Mouse (Mus musculus): ENCODE measurements around the gene Kctd21. TPM values are rescaled to one million over a fixed set of nuclear protein-coding genes. Genes with fewer than 3 reads are reported as not detected.
A peak's percentile ranks its signal among the peaks of the same experiment; 100 is the strongest.

Gene Kctd21
- polyA plus RNA-seq, 1 experiment from 2014 or later: 5.7 TPM

DNA sequence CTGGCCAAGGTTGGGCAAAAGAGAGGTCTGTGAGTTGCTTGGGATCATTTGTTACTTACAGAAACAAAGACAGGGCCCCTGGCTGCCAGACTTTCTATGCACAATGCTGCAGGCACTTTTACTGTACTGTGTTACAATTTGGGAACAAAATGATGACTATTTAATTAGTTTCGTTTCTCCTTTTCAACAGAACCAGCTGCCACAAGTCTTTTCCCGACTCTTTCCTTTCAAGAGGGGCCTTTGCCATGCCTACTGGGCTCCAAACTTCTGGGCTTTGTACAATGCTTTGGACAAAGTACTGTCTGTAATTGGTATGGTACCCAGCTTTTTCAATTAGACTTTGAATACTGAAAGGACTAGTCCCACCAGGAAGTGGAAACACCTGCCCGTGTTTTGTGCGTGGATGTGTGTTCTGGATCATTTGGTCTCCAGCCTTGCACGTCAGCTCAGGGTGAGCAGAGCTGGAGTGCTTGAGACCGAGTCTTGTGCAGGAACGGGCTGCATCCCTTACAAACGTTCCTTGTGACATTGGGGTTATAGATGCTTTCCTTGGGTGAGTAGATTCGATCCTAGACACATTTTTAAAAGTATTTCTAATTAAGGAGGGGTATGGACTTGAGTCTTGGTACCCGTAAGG is 51.5 kb downstream of the Kctd21 start:
- H3K27ac ChIP-seq (ENCODE audit: low read length): no peak overlapping the region
- whole genome bisulfite sequencing: 86% methylated on average over 10 of the region's 10 CpGs
- ATAC-seq: no peak
- no peak overlapping the region for H3K4me3 ChIP-seq (ENCODE audit: low read depth, low read length)
- TF ChIP-seq EP300 (IDR thresholded peaks at IDR 0.05) (no peak), CTCF (IDR thresholded peaks at IDR 0.05) (no peak)
- H3K9ac ChIP-seq (replicated peaks; ENCODE audit: low read depth): no peak overlapping the region
- H3K4me1 ChIP-seq (ENCODE audit: insufficient read depth, low read depth, low read length): no peaks in the 10 kb centered on the region
- H3K27me3 ChIP-seq (replicated peaks; ENCODE audit: insufficient read depth, low read length): no peaks in the 10 kb centered on the region
- no peaks in the 10 kb centered on the region for H3K9me3 ChIP-seq (ENCODE audit: low read length)
- H3K4me2 ChIP-seq (replicated peaks; ENCODE audit: low read depth, low read length): no peak overlapping the region
- no peak for DNase-seq (ENCODE audit: low spot score)
- H3K36me3 ChIP-seq (ENCODE audit: insufficient read depth, low read length): peaks cover 5% of the 10 kb centered on the region; the same call in 1 of the 2 replicates

DNA sequence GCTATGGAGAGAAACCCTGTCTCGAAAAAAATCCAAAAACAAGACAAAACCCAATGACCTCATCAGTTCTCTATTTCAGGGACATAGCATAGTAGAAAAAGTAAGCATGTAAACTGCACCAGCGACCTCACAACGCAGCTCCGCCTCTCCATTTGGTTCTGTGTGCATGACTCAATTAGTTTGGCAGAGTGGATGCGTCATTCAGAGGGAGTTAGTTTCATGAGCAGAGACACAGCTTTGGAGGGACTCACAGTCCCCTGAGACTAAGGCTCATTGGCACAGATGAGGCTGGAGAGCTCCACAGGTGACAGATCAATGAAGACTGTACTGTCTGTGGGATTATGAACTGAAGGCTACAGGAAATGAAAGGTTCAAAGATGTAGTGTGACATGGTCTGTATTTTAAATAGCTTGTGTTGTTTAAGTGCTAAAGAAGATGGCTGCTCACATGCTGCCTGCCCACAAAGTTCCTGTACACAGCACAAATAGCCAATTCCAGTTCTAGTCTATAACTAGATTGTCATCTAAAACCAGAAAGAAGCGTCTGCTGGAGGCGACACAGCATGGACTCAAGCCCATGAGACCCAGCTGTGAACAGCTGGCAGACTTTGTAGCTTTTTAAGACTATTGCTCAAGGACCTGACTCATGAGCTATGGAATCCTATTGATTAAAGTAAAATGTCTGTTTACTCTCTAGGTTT is 54.1 kb downstream of the Kctd21 start:
- Histone ChIP-seq H3K9me3 (ENCODE audit: low read length) (no peaks in the 10 kb centered on the region), H3K9ac (replicated peaks; ENCODE audit: low read depth) (no peak overlapping the region), H3K4me1 (ENCODE audit: insufficient read depth, low read depth, low read length) (no peaks in the 10 kb centered on the region), H3K4me2 (replicated peaks; ENCODE audit: low read depth, low read length) (no peak overlapping the region), H3K4me3 (ENCODE audit: low read depth, low read length) (no peak overlapping the region), H3K36me3 (ENCODE audit: insufficient read depth, low read length) (peaks cover under 1% of the 10 kb centered on the region; the same call in 1 of the 2 replicates), H3K27me3 (replicated peaks; ENCODE audit: insufficient read depth, low read length) (no peaks in the 10 kb centered on the region), H3K27ac (ENCODE audit: low read length) (peak overlapping the region; percentile 58)
- no peak for TF ChIP-seq EP300 (IDR thresholded peaks at IDR 0.05)
- TF ChIP-seq CTCF (IDR thresholded peaks at IDR 0.05): no peak
- ATAC-seq: peak; percentile 78
- DNase-seq (ENCODE audit: low spot score): peak; percentile 84
- whole genome bisulfite sequencing: 84% methylated on average over 7 of the region's 7 CpGs

DNA sequence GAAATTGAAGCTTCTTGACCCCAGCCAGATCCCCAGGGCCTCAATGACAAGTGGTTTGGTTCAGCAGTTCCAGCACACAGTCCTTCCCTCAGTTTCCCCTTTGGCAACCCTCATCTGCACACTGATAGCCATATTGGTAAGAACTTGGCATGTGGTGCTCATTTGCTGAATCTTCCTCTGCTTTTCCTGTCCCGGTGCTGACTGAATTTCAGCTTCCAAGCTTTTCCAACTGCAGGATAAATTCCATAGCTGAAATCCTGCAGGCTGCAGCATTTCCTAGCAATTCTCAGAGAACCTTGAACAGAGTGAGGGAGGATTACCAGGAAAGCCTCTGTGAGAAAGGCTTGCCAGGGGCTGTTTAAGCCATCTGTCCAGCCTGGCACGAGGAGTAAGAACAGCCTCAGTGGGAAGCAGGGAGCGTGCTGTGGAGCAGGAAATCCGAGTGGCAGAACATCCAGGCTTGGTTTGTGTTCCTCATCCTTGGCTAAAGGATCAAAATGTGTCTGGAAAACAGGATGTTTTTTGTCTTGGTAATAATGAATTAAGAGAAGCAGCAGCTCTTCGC is 54.8 kb downstream of the Kctd21 start:
- no peak for TF ChIP-seq CTCF (IDR thresholded peaks at IDR 0.05)
- Histone ChIP-seq H3K4me3 (ENCODE audit: low read depth, low read length) (no peak overlapping the region), H3K36me3 (ENCODE audit: insufficient read depth, low read length) (no peaks in the 10 kb centered on the region; the same call in 1 of the 2 replicates), H3K4me1 (ENCODE audit: insufficient read depth, low read depth, low read length) (no peaks in the 10 kb centered on the region), H3K4me2 (replicated peaks; ENCODE audit: low read depth, low read length) (no peak overlapping the region), H3K9me3 (ENCODE audit: low read length) (no peaks in the 10 kb centered on the region), H3K27ac (ENCODE audit: low read length) (peak overlapping the region; percentile 68), H3K27me3 (replicated peaks; ENCODE audit: insufficient read depth, low read length) (no peaks in the 10 kb centered on the region), H3K9ac (replicated peaks; ENCODE audit: low read depth) (no peak overlapping the region)
- 69% methylated on average over 5 of the region's 5 CpGs for WGBS
- DNase-seq (ENCODE audit: low spot score) (no peak), ATAC-seq (no peak)

DNA sequence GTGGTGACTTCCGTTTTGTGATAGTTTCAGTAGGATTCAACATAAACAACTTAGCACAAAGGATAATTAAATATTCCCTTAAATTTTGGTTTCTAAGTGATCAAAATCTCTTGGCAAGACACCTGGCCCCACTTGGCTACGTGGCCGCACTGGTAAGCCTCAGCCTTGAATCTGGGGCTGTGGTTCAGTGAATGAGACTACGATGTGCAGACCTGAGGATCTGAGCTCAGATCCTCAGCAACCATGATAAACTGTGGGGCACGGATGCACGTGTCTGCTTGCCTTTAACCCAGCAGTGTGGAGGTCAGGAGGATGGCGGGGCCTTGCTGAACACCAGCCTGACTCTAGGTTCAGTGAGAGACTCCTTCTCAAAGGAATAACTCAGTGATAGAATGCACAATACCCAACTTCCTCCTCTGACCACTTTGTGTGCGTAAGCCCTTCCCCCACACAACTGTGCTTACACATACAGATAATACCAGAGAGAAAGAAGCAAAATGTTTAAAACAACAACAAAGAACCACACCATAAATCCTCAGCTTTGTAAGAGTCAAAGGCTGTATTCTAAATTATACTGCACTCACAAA is 55.5 kb downstream of the Kctd21 start:
- no peaks in the 10 kb centered on the region for H3K4me1 ChIP-seq (ENCODE audit: insufficient read depth, low read depth, low read length)
- DNase-seq (ENCODE audit: low spot score): no peak
- peak overlapping the region; percentile 68 for H3K27ac ChIP-seq (ENCODE audit: low read length)
- ATAC-seq: no peak
- H3K9me3 ChIP-seq (ENCODE audit: low read length): no peaks in the 10 kb centered on the region
- H3K4me3 ChIP-seq (ENCODE audit: low read depth, low read length): no peak overlapping the region
- no peak overlapping the region for H3K9ac ChIP-seq (replicated peaks; ENCODE audit: low read depth)
- H3K4me2 ChIP-seq (replicated peaks; ENCODE audit: low read depth, low read length): no peak overlapping the region
- 92% methylated on average over 8 of the region's 8 CpGs for WGBS
- H3K36me3 ChIP-seq (ENCODE audit: insufficient read depth, low read length): no peaks in the 10 kb centered on the region; the same call in 1 of the 2 replicates
- no peaks in the 10 kb centered on the region for H3K27me3 ChIP-seq (replicated peaks; ENCODE audit: insufficient read depth, low read length)
- TF ChIP-seq EP300 (IDR thresholded peaks at IDR 0.05) (no peak), CTCF (IDR thresholded peaks at IDR 0.05) (no peak)

DNA sequence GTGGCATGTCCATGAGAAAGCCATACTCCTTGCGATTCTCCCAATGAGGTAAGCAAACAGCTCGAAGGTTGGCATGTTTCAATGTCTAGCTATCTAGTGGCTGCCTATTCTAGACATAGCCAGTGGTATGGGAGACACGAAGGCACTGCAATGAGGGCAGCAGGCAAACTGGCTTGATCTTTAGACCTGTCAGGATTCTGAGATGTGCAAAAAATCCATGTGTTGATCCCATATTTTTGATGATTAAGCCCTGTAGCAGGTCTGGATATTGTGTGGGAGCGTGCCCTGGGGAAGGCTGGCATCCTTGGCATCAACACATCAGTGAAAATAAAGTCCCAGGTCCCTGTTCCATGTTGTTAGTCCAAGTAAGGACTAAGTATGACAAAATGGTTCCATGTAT is 56.4 kb downstream of the Kctd21 start:
- ATAC-seq (no peak), DNase-seq (ENCODE audit: low spot score) (no peak)
- Histone ChIP-seq H3K9ac (replicated peaks; ENCODE audit: low read depth) (no peak overlapping the region), H3K27me3 (replicated peaks; ENCODE audit: insufficient read depth, low read length) (no peaks in the 10 kb centered on the region), H3K4me1 (ENCODE audit: insufficient read depth, low read depth, low read length) (no peaks in the 10 kb centered on the region), H3K4me2 (replicated peaks; ENCODE audit: low read depth, low read length) (no peak overlapping the region), H3K36me3 (ENCODE audit: insufficient read depth, low read length) (no peaks in the 10 kb centered on the region; the same call in 1 of the 2 replicates), H3K4me3 (ENCODE audit: low read depth, low read length) (no peak overlapping the region), H3K9me3 (ENCODE audit: low read length) (no peaks in the 10 kb centered on the region), H3K27ac (ENCODE audit: low read length) (no peak overlapping the region)
- 90% methylated on average over 4 of the region's 4 CpGs for WGBS
- no peak for TF ChIP-seq EP300 (IDR thresholded peaks at IDR 0.05)
- TF ChIP-seq CTCF (IDR thresholded peaks at IDR 0.05): no peak
